Mouse (Mus musculus) spleen, postnatal 14 days (tissue): Measurements from ENCODE around the gene Tor3a.
A peak's percentile ranks its signal among the peaks of the same experiment; 100 is the strongest.

Experiments used
- DNase-seq, 2 experiments: peaks; one replicate each; pipeline ENCODE4 v3.0.0; 2021 to 2022; ENCODE audit warnings: low spot score in 2 of 2

Tor3a gene

DNA sequence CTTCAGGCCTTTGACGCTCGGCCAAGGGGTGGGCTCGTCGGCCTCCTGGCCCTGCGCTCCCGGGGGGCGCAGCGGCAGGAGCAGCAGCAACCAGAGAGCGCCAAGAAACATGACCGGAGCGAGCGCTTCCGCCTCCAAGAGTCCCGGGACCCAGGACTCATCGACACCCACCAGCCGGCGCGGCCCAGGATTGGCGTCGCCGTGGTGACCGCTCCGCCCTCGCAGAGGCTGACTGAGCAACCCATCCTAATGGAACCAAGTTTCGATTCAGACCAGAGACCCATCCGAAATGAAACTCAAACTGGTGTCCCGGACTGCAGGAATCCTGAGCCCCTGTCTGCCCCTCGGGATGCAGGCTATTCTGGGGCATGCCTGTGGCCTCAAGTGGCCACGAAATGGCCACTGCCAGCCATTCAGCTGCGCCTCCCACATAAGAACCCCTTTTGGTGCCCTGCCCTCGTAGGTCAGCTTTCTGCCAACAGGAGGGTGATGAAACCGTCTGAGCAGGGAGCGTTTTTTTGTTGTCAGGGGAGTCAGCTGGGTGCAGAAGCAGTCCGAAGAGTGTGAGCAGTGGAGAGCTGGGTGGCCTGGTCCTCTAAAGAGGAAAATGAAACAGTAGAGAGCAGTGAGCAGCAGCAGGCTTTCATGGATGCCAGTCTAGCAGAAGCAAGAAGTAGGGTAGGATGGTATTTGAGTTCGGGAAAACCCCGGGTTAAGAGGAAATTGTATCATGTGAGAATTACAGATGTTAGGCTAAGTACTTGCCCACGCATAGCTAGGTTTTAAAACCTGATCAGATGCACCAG lies at the start of gene Tor3a:
TSS of gene Tor3a (minus strand) at position 162 of the 806 bp plus-strand sequence.
- DNase-seq, result peak; percentile 48 to 57

DNA sequence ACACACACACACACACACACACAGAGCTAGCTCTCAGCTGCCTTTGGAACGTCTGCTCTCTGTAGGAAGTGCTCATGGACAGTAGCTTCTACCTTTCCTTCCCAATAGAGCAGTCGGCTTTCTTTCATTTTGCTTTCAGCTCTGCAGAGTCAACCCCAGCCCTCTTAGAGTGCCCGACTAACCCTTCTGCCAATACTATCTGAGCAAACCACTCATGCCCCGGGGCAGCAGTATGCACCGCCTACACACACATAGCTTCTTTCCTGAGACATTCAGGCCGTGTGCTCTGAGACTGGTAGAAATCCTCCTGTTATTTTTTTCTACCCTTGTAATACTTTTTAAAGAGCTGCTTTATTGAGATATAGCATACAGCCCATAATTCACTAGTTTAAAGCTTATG lies 47.9 kb upstream of the Tor3a start:
- DNase-seq, result no peak

DNA sequence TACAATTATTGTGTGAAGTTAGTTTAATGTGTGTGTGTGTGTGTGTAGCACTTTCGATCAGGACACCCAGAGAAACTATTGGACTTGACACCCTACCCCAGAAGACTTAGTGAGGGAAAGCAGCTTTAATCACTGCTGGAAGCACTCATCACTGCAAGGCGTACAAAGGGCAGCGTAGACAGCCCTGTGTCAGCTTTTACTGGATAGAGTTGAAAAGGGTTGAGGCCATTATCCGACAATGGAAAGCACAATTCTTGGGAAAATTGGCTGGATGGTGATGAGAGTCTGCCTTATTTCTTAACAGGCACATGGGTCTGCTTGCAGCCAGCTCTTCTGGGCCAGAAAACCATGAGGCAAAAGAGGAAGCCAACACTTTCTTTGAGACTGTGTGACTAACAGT lies 45.9 kb upstream of the Tor3a start:
- no peak for DNase-seq

DNA sequence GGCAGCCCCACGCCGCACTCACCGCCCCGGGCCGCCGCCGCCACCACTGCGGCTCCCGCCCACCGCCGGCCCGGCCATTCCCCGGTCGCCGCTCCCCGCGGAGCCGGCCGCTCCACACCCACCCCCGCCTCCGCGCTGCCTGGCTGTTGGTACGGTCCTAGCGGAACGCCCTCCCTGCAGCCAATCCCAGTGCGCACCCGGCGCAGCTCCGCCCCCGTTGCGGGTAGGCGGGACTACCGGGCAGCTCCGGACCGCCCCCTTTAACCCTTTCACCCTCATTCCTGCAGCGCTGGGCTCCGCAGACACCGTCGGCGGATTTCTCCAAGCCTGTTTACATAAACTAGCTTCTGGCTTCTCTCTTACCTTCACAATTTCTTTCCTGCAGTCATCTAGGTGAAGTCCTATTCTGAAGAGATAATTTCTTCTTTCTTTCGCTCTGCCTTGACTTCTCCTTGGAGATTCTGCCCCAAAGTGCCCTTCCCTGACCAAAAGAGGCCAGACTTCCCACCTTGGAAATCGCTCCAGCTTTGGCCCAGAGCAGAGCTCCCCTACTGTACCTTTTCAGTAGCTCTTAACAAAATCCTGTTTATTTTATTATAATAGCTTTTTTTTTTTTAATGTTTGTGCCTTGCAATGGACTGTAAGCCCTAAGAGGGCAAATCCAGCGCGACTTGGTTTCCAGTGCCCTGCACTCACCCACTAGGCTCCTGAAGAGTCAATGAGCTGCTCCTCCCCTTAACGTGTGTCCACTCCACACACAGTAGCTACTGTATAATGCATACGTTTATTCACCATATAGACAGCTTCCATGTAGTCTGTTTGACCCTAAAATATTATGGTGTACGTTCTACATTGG lies 45.0 kb upstream of the Tor3a start, which contains the start of gene Fam20b:
TSS of gene Fam20b (minus strand) at position 137 of the 856 bp plus-strand sequence.
- peak; percentile 96 to 97 for DNase-seq

DNA sequence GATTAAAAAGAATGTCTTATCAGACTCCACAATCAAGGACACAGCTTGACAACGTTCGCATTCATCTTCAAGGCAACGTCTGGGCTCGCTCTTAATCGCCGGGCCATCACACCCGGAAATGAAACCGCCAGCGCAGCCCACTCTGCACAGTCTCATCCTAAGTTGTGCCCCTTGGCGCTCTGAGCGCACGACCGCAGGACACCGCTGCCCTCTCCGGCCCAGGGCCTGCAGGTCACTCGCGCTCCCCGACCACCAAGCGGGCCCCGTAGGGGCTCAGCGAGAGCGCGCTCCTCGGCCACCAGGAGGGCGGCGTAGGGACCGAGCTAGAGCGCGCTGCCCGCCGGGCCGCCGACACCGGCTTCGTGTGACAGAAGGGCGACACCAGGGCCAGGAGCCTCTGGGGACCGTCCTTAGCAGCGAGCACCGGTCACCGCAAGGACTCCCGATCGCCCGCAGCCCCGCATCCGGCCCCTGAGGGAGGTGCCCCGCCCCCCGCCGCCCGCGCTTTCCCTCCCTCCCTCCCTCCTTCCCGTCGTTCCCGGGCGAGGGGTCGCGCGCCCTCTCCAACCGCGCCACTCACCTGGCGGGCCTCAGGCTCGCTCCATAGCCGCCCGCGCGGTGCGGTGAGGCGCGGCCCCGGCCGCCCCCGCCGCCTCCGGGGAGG lies 44.3 kb upstream of the Tor3a start:
- peak; percentile 24 to 44 for DNase-seq

DNA sequence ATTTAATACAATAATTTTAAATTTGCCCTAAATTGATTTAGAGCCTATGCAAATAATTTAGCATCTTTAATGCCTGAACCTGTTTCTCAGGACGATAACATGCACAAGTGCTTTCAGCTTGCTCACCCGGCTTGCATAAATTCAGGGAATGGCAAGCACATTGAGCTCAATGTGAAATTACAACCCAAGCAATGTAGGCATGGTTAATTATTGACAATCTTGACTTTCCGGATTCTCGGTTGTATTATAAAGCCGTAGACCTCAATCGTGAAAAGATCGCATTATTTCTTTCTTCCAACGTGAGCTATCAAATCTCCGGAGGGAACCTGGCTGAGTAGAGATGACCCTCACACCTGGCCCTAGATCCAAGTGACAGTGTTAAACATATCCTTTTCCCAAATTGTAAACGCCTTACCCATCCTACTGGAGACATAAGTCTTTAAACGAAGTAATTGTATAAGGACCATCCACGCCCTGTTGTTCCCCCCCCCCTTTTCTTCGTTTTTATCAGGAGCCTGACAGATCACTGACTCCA lies 43.7 kb upstream of the Tor3a start:
- DNase-seq, result no peak

DNA sequence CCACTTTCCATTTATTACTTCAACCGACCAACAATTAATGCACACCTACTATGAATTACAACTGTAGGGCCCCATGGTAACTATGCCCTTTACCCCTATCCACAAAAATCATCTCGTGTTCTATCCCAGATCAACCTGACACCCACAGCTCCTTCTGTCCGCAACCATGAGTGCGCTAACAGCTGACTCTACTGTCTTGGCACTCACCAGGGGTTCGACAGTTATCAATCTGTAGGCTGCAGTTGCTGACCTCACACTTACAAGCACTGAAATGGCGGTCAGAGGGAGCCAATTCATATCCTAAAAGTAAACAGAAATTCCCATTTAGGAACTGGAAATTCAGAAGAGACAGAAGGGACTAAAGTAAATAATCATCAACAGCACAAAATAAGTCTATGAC lies 42.5 kb upstream of the Tor3a start:
- DNase-seq, result no peak

DNA sequence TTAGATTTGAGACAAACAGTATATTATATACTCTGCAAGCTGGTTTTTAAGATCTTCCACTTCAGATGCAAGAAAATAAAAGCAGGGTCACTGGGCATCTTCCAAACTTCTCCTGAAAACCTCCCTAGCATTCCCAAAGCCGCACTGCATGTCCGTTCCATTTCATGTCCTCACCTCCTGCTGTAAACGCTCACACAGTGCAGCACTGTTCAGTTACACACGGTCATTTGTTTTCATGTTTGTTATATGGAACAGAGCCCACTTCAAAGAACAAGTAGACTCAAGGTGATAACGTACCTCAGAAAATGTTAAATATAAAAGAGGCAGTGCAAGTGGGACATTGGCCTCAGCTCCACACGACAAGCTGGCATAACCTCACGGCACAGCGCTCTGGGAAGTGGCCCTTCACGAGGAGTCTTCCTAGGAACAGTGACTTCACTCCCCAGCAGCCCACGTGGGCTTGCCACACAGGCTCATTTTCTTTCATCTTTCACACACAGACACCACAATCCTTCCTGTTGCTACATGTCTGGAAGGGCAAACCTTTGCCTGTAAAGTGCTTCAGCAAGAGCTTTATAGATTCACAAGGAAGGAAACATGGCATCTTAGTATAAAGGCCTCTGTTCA lies 36.4 kb upstream of the Tor3a start:
- DNase-seq, result no peak

DNA sequence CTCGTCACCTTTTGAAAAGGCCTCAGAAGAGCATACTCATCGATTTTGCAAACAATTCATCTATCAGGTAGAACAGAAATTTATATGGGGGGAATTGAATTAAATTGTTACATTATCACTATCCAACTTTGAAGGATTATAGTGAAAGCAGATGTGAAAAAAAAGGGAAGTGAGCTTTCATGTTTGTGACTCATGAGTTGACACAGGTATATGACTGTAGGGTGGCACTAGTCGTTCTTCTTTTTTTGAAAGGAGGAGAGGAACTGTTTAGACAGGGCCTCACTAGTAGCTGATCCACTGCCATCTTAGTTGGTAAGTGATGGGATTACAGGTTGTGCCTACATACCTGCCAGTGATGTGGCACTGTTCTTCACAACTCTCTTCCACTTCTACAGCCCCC lies 34.5 kb upstream of the Tor3a start:
- no peak for DNase-seq

DNA sequence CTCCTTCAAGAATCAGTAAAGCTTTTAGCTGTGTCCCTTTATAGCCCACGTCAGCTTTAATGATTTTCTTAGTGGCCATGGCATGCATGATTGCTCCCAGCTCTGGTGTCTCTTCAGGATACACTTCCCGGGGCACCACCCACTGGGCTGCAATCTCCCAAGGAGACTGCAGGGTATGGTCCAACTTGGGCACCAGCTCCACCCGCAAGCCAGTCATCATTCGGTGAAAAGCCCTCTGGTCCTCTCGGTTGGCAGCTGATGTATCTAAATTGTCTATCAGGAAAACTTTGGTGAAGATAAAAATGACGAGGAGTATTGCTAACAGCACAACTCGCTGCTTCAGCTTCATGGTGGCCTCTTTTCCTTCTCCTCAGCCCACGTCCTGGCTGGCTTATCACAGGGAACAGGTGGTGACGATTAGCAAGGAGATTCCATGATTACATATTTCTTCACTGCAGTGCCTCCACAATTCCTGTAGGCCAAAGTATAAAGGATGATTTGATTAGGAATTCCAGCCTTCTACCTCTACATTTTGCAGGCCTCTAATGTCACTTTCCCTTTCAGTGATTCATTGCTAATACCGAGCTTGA lies 31.6 kb upstream of the Tor3a start:
- DNase-seq, result no peak

DNA sequence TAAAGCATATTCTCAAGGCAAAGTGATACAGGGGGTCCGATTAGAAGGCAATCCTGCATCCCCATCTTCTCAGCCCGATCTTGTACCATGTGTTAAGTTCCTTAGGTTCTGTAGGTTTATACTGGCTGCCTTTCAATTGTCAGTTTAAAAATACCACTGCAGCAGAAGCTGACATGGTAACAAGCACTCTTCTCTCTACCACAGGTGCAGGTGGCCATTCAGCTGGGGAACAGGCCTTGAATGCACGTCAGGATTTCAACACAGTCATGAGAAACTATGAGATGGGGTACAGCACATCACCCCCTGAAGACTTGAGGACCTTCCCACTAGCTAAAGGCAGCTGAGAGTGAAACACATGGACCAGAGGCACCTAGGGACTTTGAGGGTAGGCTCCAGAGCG lies 29.3 kb upstream of the Tor3a start:
- DNase-seq, result no peak

DNA sequence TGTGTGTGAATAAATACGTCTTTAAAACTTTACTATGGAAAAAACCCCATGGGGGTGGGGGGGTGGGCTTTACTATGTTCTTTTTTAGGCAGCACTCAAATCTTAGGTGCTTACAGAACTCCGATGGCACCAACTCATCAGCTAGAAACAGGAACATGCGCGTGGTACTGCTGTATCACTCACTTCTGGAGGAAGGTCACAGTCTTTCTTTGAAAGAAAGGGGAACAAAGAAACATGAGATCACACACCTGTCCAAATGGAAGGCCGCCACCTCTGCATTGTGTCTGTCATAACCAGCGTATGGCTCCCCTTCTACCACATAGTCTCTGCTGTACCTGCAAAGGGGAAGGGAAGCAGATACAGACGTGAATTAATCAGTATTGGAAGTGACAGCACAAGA lies 28.0 kb upstream of the Tor3a start:
- DNase-seq, result no peak

DNA sequence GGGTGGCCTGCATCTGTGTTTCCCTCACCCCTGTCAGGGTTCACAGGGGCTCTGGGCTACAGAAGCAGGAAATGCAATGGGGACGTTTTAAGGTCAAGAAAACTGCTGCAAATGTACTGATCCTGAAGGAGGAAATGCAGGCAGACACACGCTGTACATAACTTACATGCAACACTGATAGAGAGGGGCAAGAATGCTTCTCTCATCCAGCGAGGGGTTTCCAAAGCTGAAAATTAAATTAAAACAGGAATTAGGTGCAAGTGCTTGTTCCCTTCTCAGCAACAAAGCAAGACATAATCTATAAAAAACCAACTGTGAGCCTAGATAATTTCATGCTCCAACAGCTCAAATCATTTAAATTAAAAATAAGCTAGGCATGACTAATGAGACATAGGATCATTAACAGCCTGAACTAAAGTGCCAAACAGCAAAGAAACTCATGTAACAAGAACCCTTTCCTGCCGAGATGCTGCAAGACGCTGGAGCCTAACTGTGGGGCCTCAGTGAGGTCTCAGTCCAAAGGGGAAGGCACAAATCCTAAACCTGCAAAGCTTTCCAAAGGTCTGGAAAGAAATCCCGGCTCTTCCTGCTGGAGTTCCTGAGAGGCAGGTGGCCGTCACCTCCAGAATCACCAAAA lies 12.0 kb upstream of the Tor3a start:
- DNase-seq, result no peak

DNA sequence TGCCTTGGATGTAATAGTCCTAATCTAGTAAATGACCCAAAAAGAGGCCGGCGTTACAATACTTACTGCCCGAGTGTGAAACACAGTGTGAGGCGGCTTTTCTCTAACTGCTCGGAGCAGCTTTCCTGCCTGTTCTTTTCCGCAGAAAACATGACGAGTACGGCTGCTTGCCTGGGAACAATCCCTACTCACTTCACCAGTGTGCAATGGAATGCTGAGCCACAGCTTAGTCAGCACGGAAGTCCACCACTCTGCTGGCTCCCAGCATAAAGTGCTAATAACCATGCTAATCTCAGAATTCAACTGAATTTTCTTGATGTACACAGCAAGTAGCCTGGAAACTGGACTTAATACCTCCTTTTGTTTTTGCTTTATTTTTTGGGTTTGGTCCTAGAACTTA lies 5.4 kb upstream of the Tor3a start:
- DNase-seq, result no peak

DNA sequence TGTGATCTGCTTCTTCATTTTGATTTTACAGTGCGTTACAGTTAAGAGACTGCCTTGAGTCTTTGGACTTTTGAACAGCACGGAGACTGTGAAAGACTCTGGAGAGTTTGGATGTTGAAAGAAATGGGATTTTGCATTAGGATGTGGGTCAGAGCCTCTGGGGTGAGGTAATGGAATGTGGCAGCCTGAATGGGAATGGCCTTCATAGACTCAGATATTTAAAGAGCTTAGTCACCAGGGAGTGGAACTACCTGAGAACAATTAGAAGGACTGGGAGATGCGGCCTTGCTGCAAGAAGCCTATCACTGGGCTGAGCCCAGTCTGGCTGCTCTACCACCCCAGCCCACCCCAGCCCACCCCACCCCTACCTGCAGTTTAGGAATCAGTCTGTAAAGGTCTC lies 3.1 kb upstream of the Tor3a start:
- no peak for DNase-seq

DNA sequence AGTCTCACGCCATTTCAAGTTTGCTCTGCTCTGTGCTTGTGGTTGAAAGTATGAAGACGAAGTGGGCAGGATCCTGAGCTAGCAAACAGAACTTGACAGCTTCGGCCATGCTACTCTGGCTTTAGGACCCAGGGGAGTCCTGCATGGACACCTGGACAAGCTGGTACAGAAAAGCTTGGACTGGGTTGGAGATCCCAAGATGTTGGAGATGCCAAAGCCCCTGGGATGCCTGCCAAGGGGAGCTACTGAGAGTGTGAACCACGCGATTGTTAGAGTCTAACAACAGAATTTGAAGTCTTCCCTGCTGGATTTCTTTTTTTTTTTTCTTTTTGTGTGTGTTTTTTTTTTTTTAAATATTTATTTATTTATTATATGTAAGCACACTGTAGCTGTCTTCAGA lies 2.4 kb upstream of the Tor3a start:
- no peak for DNase-seq

DNA sequence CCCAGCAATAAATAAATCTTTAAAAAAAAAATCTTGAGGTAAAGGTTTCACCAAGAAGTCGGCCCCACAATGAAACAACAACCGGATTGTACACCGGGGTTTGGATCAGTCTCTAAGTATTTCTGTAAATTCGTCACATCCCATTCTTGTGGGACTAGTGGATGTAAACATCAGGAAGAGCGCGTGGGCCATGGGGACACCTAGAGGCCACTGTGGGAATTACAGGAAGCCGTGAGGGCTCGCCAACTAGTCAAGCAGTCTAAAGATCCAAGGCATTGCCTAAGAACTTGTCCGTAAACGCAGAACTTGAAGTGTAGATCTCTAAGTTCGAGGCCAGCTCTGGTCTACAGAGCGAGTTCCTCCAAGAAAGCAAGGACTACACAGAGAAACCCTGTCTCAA lies 2.0 kb upstream of the Tor3a start:
- peak in 1 of 2 experiments; percentile 46 for DNase-seq

DNA sequence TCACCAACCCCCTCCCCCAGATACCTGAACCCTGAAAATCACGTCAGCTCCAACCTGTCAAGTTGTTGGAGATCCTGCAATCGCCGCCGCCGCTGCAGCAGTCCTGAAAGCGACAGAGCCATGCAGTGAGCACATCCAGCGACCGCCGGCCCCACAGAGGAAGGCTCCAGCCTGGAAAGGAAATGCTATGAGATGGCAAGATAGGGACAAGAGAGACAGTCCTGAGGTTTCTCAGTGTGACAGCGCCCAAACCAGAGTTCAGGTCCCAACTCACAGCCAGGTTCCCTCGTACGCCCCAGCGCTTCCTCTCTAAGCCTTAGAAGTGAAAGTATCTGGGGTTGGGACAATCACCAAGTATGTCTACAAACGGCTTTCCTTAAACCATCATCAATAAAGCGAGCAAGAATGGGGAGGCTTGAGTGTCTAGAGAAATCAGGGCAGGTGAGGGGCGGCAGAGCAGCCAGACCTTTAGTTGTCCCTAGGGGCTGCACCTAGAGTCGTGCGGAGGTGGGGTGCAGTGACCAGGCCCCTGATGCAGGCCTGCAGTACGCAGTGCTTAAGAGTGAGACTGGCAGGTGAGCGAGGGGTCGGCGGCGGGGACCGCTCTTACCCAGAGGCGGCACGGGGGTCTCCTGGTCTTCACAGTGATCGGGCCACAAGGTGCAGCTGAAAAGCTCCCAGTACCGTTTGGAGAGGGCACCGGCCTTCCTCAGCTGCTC lies 521 bp downstream of the Tor3a start:
- peak in 1 of 2 experiments; percentile 20 for DNase-seq

DNA sequence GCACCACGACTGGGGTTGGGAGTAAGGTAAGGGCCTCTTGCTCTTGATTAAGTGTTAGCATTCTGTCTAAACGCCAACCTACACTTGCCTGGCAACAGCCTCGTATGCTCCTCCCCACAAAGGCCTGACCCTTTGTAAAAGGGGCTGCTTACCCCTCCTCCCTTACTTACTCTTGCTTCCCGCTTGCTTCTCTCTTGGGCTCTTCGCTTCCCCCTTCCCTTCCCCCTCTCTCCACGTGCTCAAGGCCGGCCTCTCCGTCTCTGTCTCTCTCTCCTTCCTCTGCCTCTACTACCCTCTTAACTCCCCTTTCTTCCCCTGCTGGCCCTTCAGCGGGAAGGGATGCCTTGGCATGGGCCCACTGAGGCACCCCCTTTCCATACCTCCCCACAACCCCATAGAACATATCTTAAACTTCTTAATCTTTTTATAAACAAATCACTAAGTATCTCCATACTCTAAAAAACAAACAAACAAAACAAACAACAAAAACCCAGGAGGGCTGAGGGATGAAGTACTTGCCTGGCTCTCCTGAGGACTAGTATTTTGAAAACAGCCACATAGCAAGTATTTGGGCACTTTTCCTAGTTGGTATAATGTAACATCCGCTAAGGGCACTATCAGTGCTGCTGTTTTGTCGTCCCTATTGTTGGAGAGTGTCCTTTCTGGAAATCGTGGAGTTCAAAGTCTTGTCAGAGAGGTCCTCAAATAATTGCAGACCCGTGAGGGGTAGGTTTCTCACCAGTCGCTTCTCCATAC lies 1.3 kb downstream of the Tor3a start:
- DNase-seq, result no peak
